Mouse (Mus musculus) spleen, postnatal 36 days (tissue): ENCODE data around the gene Etv5.

ENCODE experiments used
- DNase-seq, 2 experiments: peaks; one replicate each; pipeline ENCODE4 v3.0.0; 2022; ENCODE audit warnings: low spot score in 2 of 2, mixed read lengths in 1 of 2

Etv5 gene

GRCm38 (mm10) chr16:22429377-22429776 lies 10.1 kb downstream of the Etv5 start:
- DNase-seq, result no peak

- peak in 1 of 2 experiments; percentile 7 for DNase-seq
Observed at GRCm38 (mm10) chr16:22428853-22429341, 10.6 kb downstream of the Etv5 start.

- no peak for DNase-seq
Observed at GRCm38 (mm10) chr16:22426866-22427265, 12.7 kb downstream of the Etv5 start.

DNA sequence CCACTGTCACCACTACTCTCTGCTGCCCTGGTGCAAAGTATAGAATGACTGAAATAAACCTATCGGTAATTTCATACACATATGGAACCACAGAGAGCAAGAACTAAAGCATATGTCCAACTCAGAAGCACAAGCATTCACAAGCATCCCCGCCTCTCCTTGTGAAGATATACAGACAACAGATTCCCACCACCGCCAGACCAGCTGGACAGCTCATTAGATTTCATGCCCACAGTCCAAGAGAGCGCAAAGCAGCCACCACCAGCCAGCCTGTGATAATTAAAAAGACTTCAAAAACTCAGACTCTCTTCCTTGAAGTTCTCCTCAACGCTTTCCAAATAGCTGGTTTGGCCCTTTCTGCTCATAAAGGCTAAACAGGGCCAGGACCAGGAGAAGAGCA lies 17.3 kb downstream of the Etv5 start:
- no peak for DNase-seq

- DNase-seq, result no peak
Observed at GRCm38 (mm10) chr16:22417931-22418330, 21.6 kb downstream of the Etv5 start.

DNA sequence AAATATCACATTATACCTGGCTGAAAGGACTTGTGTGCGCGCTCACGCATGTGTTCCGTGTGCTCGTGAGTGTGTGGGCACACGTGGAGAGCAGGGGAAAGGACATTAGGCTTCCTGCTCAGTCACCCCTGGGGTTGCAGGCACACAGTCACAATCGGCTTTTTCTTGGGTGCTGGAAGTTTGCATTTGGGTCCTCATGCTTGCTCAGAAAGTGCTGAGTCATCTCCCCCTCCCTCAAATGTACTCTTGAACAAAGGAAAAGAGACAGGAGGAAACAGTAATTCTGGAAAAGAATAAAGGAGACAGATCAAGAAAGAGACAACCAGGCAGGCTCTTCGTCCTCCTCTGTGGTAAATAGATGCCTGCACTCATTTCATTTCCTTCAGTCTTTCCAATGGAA lies 22.5 kb downstream of the Etv5 start:
- DNase-seq, result no peak

GRCm38 (mm10) chr16:22416140-22416848 lies 23.2 kb downstream of the Etv5 start:
- DNase-seq, result no peak

GRCm38 (mm10) chr16:22414205-22414754 lies 25.2 kb downstream of the Etv5 start:
- DNase-seq, result no peak

DNA sequence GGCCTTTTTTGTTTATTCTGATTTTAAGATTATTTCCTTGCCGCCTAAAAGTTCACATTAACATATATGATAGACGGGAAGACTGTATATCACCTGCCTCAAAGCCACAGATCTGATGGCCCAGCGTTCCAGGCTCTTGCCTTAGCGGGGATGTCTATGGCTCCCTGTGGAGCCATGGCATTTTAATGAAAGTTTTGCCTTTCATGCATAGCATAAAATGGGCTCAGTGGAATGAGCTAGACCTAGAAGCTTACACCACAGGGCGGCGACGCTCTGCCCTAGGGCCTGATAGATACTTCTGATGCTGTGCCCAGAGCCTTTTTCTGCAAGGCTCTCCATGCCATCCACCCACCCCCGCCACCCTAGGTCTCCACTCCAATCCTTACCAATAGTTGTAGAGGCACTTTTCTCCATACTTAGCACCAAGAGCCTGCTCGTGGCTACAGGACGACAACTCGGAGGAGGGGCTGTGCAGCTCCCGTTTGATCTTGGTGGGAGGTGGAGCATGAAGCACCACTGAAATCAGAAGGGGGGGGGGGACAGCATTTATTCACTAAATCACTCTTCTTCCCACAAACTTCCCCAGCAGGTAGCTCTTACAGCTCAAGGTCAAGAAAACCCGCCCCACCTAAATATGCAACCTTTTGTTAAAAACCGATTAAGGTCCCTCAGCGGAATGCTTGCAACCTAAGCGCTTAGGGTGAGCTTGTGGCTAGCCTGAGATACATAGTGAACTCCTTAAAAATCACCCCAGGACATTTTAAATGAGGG lies 26.9 kb downstream of the Etv5 start:
- DNase-seq, result no peak

DNA sequence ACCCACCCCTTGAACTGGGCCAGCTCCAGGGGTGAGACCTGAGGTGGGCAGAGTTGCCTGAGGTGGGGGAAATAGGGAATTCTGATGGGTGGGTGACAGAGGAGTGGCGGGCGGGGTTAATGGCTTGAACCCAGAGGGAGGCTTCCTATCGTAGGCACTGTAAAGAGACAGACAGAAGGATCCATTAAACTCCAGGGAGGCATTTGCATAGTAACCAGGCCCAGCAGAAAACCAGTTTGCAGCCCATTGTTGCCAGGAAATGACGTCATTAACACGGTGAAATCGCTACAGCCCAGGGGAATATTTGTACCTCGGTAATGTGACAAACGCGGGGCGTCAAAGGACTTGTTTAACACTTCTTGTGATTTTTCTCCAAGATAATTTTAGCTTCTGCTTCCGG lies 27.8 kb downstream of the Etv5 start:
- no peak for DNase-seq

DNA sequence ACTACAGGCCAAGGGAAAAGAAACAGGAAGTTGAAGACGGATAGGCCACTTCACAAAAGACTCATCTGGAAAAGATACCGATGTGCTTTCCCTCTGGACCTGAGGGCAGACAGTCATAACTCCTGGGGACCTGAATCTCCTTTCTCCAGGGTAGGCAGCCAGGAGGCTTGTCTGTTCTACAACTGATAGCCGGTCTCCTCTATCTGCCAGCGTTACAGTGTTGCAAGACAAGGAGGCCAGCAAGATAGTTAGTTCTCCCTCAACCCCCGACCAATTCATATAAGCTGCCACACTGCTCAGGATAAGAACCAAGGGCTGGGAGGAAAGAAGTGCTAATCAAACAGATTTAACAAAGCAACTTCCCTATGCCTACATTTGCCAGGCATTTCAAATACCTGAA lies 29.5 kb downstream of the Etv5 start:
- no peak for DNase-seq

GRCm38 (mm10) chr16:22408642-22409360 lies 30.7 kb downstream of the Etv5 start:
- DNase-seq, result no peak

GRCm38 (mm10) chr16:22406747-22407146 lies 32.8 kb downstream of the Etv5 start:
- DNase-seq, result no peak

DNA sequence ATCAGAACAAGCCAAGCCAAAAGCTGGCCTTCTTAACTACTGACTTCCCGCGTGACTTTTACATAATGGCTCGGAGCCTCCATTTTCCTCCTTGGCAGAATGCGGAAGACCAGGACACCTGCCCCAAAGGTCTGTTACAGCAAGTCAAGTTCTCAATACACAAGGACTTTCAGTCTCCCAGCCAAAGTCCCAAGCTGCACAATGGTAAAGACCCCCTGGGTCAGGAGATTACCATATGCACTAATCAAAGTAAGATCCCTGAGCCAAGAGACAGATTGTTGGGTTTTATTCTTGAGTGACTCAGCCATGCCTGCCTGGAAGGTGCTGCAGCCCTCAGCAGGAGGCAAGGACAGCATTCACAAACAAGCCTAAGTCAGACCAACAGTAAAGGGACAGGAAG lies 33.5 kb downstream of the Etv5 start:
- DNase-seq, result no peak

DNA sequence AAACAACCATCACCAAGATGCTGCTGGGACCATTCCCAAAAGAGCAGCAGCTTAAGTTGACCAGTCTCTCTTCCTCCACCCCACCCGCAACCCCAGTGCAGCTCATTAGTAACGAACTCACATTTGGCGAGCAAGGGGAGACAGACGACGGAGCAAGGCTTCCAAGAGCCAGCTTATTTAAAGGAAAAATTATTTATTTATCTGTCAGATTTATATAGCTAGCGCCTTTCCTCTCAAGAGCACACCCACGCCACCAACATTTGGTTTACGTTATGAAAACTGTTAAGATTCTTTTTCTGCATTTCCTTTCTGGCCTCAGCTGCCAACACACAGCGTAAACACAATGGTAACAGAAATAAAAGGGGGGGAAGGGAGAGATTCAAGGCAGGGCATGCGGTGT lies 34.0 kb downstream of the Etv5 start:
- DNase-seq, result no peak

DNA sequence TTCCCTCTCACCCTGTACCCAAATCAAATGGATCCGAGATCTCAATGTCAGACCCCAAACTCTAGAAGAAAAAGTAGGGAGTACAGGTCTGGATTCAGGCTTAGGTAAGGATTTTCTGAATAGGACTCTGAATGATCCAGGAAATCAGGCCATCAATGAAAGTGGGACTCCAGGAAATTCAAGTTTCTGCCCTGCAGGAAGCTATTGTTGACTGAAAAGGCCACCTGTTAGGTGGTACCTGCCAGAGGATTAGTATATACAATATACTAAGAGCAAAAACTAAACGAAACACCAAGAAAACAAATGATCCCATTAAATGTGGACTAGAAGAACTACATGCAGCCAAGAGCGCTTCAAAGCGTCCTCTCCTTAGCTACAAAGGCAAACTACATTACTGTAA lies 35.8 kb downstream of the Etv5 start:
- no peak for DNase-seq

GRCm38 (mm10) chr16:22402600-22402999 lies 36.9 kb downstream of the Etv5 start:
- no peak for DNase-seq

DNA sequence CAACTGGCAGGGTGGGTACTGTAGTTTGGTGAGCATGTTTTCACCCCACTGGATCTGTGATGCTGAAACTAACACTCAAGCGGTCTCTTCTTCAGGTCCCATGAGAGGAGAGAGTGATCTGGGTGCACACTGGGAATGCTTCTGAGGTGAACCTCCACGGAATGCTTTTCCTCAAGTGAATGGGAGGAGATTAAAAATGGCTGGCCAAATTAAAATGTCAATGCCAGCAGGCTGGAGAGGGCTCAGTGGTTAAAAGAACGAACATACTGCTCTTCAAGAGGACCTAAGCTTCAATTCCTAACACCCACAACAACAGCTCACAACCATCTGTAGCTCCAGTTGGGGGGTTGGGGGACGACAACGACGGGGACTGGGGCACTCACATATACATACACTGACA lies 39.3 kb downstream of the Etv5 start:
- DNase-seq, result no peak

- DNase-seq, result peak; percentile 29 to 36
Observed at GRCm38 (mm10) chr16:22398784-22399453, 40.6 kb downstream of the Etv5 start.

GRCm38 (mm10) chr16:22398354-22398753 lies 41.2 kb downstream of the Etv5 start:
- no peak for DNase-seq

DNA sequence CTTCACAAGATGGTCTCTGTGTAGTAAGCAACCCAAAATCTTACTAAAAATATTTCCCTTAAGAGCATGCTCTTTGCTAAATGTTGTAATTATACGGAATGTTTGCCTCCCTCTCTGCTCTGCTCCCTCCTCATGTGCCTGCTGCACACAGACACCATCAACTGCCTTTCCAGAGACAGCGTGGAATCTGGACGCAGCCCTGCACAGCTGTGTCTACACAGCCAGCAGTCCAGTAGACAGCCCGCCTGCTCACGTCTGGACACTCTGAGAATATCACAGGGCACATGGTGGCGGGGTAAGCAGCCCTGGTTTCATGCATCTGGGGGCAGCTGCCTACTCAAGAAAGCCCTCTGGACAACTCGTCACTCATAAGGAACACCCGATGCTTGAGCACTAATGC lies 43.1 kb downstream of the Etv5 start:
- no peak for DNase-seq
